Mouse (Mus musculus) stomach, postnatal 0 days (tissue): ENCODE results near the gene St3gal3.

ENCODE experiments used
- CTCF ChIP-seq: IDR thresholded peaks from 2 replicates; pipeline ENCODE4 v1.5.1; 2016; ENCODE audit warnings: antibody characterized with exemption, low read depth, mild to moderate bottlenecking, moderate library complexity
- EP300 ChIP-seq: optimal IDR thresholded peaks from 2 replicates; pipeline ENCODE3; 2016; ENCODE audit warnings: antibody characterized with exemption

DNA sequence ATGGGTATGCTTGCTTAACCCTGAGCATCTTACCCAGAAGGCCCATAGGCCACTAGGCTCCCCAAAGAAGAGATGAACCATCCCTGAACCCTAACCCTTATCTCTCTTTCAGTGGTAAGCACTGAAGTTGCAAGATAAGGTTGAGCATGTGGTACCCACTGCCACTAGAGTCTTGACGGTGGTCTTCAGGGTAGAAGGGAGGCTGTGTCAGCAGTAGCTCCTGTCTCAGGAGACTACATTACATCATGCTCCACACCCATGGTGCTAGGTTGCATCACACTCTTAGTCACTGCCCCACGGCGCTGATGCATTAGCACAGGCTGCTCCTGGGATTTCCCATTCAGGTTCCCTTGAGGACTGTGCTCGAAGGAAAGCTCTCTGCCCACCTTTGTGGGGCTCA is 154.6 kb downstream of the St3gal3 start:
- no peak for TF ChIP-seq CTCF
- no peak for TF ChIP-seq EP300
